Mouse (Mus musculus) gastrocnemius, adult 2 months (tissue): ENCODE data around the gene Lsr. TPM values are rescaled to one million over a fixed set of nuclear protein-coding genes. Genes with fewer than 3 reads are reported as not detected.
"Not testable (repeated sequence)": the region's sequence is repeated elsewhere in the genome, so short reads cannot be mapped to it uniquely, and the experiment has no call there.

ENCODE experiments used
- DNase-seq: peaks from one replicate; pipeline ENCODE4 v3.0.0; 2022
- H3K27ac ChIP-seq: fragments of 200-600 bp; 2 replicates; pipeline ENCODE4 v1.8.1; 2022; ENCODE audit warnings: mild to moderate bottlenecking
- H3K4me3 ChIP-seq: fragments of 200-600 bp; 2 replicates; pipeline ENCODE4 v1.8.1; 2022; ENCODE audit warnings: mild to moderate bottlenecking, moderate library complexity
- CTCF ChIP-seq: fragments of 200-600 bp; IDR thresholded peaks from 2 replicates; pipeline ENCODE4 v1.8.1; 2022; ENCODE audit warnings: antibody characterized with exemption, mild to moderate bottlenecking, moderate library complexity
- intact Hi-C: fragments of 180-260 bp; cut with DNase I; formaldehyde crosslinking; loops from one replicate; pipeline ENCODE4 v1.15.1; 2025
- total RNA-seq, 2 experiments: library from RNA; stranded (reverse); gene quantifications; 2 replicates each; pipeline ENCODE4 v1.2.3; 2021

The Lsr gene
- total RNA-seq, 2 experiments from 2014 or later: 0.31 to 0.41 TPM

GRCm38 (mm10) chr7:30958109-30958865 is 15.0 kb downstream of the Lsr start:
- peak overlapping the region; percentile 100 for H3K27ac ChIP-seq
- no peak for TF ChIP-seq CTCF
- peak overlapping the region; percentile 94 for H3K4me3 ChIP-seq
- peak; percentile 35 for DNase-seq
- intact Hi-C loops: loop anchor here (5.0 to 10.0 kb wide), 2 partner anchors 94 to 333 kb away; partner anchors contain the start of genes Cox6b1 and Fxyd7

- Histone ChIP-seq H3K4me3 (peak overlapping the region; percentile 94), H3K27ac (peak overlapping the region; percentile 100)
- no peak for TF ChIP-seq CTCF
- DNase-seq: peak; percentile 96
- intact Hi-C loops: loop anchor here (1.0 to 10.0 kb wide), 3 partner anchors 17 to 333 kb away; partner anchors contain the start of genes Cox6b1 and Fxyd7
Observed at GRCm38 (mm10) chr7:30957367-30957783, 15.9 kb downstream of the Lsr start.

- intact Hi-C loops: loop anchor here (1.0 to 10.0 kb wide), 3 partner anchors 17 to 332 kb away; partner anchors contain the start of genes Cox6b1 and Fxyd7
- no peak for TF ChIP-seq CTCF
- peak; percentile 92 for DNase-seq
- peak within 1 kb of the TSS; percentile 94 for H3K4me3 ChIP-seq
- peak within 1 kb of the TSS; percentile 100 for H3K27ac ChIP-seq
Observed at GRCm38 (mm10) chr7:30956756-30957366, 16.4 kb downstream of the Lsr start, which contains the start of gene Usf2. TSS of gene Usf2 (minus strand) at chr7:30956803.

GRCm38 (mm10) chr7:30956357-30956751 is 16.9 kb downstream of the Lsr start:
- Histone ChIP-seq H3K4me3 (peak overlapping the region; percentile 94), H3K27ac (peak overlapping the region; percentile 100)
- TF ChIP-seq CTCF: no peak
- DNase-seq: peak; percentile 69
- intact Hi-C loops: loop anchor here (5.0 to 10.0 kb wide), 2 partner anchors 96 to 332 kb away; partner anchors contain the start of genes Cox6b1 and Fxyd7

- intact Hi-C loops: loop anchor here (5.0 to 10.0 kb wide), 2 partner anchors 97 to 331 kb away; partner anchors contain the start of genes Cox6b1 and Fxyd7
- Histone ChIP-seq H3K4me3 (peak overlapping the region; percentile 94), H3K27ac (peak overlapping the region; percentile 100)
- peak; percentile 89 for TF ChIP-seq CTCF
- peak; percentile 95 for DNase-seq
Observed at GRCm38 (mm10) chr7:30955584-30956356, 17.5 kb downstream of the Lsr start.

- peak overlapping the region; percentile 94 for H3K4me3 ChIP-seq
- H3K27ac ChIP-seq: peak overlapping the region; percentile 100
- intact Hi-C loops: loop anchor here (5.0 to 10.0 kb wide), 2 partner anchors 97 to 330 kb away; partner anchors contain the start of genes Cox6b1 and Fxyd7
- no peak for TF ChIP-seq CTCF
- no peak for DNase-seq
Observed at GRCm38 (mm10) chr7:30954971-30955520, 18.2 kb downstream of the Lsr start.

GRCm38 (mm10) chr7:30954036-30954435 is 19.2 kb downstream of the Lsr start:
- no peak overlapping the region for H3K4me3 ChIP-seq
- intact Hi-C loops: loop anchor here (10.0 kb wide), 1 partner anchor 329 kb away; the partner anchor contains the start of gene Cox6b1
- TF ChIP-seq CTCF: no peak
- DNase-seq: peak; percentile 44
- peak overlapping the region; percentile 40 for H3K27ac ChIP-seq

GRCm38 (mm10) chr7:30953459-30953858 is 19.8 kb downstream of the Lsr start:
- no peak for DNase-seq

GRCm38 (mm10) chr7:30952441-30953265 is 20.6 kb downstream of the Lsr start:
- no peak for DNase-seq
- intact Hi-C loops: loop anchor here (10.0 kb wide), 1 partner anchor 328 kb away; the partner anchor contains the start of gene Cox6b1
- Histone ChIP-seq H3K27ac (no peak overlapping the region), H3K4me3 (no peak overlapping the region)
- no peak for TF ChIP-seq CTCF

More at GRCm38 (mm10) chr7:30953459-30953858, 19.8 kb downstream of the Lsr start:
- Histone ChIP-seq H3K4me3 (no peak overlapping the region), H3K27ac (no peak overlapping the region)
- TF ChIP-seq CTCF: no peak
- intact Hi-C loops: loop anchor here (10.0 kb wide), 1 partner anchor 329 kb away; the partner anchor contains the start of gene Cox6b1

GRCm38 (mm10) chr7:30949902-30950301 is 23.4 kb downstream of the Lsr start:
- H3K27ac ChIP-seq, H3K4me3 ChIP-seq, DNase-seq: not testable (repeated sequence)
- intact Hi-C loops: loop anchor here (10.0 kb wide), 1 partner anchor 325 kb away; the partner anchor contains the start of gene Cox6b1

- no peak for TF ChIP-seq CTCF
- H3K27ac ChIP-seq: no peak overlapping the region
- no peak overlapping the region for H3K4me3 ChIP-seq
- no peak for DNase-seq
- intact Hi-C loops: no loop called here
Observed at GRCm38 (mm10) chr7:30945876-30946275, 27.4 kb downstream of the Lsr start.

GRCm38 (mm10) chr7:30945466-30945865 is 27.8 kb downstream of the Lsr start:
- H3K27ac ChIP-seq, H3K4me3 ChIP-seq, intact Hi-C loops, DNase-seq: not testable (repeated sequence)

- intact Hi-C loops, DNase-seq, H3K27ac ChIP-seq, H3K4me3 ChIP-seq: not testable (repeated sequence)
Observed at GRCm38 (mm10) chr7:30944706-30945105, 28.6 kb downstream of the Lsr start.
